Mouse (Mus musculus) embryonic facial prominence, embryonic 11.5 days (tissue): ENCODE results near the gene Sult1a1. TPM values are rescaled to one million over a fixed set of nuclear protein-coding genes. Genes with fewer than 3 reads are reported as not detected.

Source experiments
- ATAC-seq: fragments of 200-750 bp; cut with Nextera tagmentation; replicated peaks from 2 replicates; pipeline ENCODE4 v1.8.0; 2017; ENCODE audit warnings: low read depth; ENCODE audit not compliant: insufficient number of reproducible peaks, low FRiP score, low TSS enrichment
- DNase-seq: peaks from one replicate; pipeline ENCODE4 v3.0.0-alpha.2; 2015; ENCODE audit warnings: low spot score
- H3K27ac ChIP-seq: fragments of 300-500 bp; sonication (generic); replicated peaks from 2 replicates; pipeline ENCODE4 v1.5.1; 2014; ENCODE audit warnings: mild to moderate bottlenecking, low read depth, low read length, control low read depth
- H3K27me3 ChIP-seq: fragments of 300-500 bp; sonication (generic); 2 replicates; pipeline ENCODE4 v1.6.1; 2014; ENCODE audit warnings: mild to moderate bottlenecking, low read length, moderate library complexity, mixed read lengths; ENCODE audit not compliant: control insufficient read depth, insufficient read depth
- H3K36me3 ChIP-seq: fragments of 300-500 bp; sonication (generic); replicated peaks from 2 replicates; pipeline ENCODE4 v1.6.1; 2014; ENCODE audit warnings: low read depth, mild to moderate bottlenecking, low read length, moderate library complexity, mixed read lengths; ENCODE audit not compliant: control insufficient read depth, insufficient read depth
- H3K4me1 ChIP-seq: fragments of 300-500 bp; sonication (generic); 2 replicates; pipeline ENCODE4 v1.6.1; 2014; ENCODE audit warnings: low read length, mixed read lengths; ENCODE audit not compliant: control insufficient read depth, insufficient read depth
- H3K4me2 ChIP-seq: fragments of 300-500 bp; sonication (generic); 2 replicates; pipeline ENCODE4 v1.6.1; 2014; ENCODE audit warnings: low read depth, mild to moderate bottlenecking, control low read depth, low read length, moderate library complexity
- H3K4me3 ChIP-seq: fragments of 300-500 bp; sonication (generic); 2 replicates; pipeline ENCODE4 v1.5.1; 2014; ENCODE audit warnings: low read depth, low read length, control low read depth
- H3K9ac ChIP-seq: fragments of 300-500 bp; sonication (generic); replicated peaks from 2 replicates; pipeline ENCODE4 v1.6.1; 2014; ENCODE audit warnings: mild to moderate bottlenecking, control low read depth, low read length
- H3K9me3 ChIP-seq: fragments of 300-500 bp; sonication (generic); replicated peaks from 2 replicates; pipeline ENCODE4 v1.6.1; 2016; ENCODE audit warnings: mild to moderate bottlenecking, low read length, inconsistent platforms, mixed read lengths; ENCODE audit not compliant: control insufficient read depth
- WGBS: fragments of 180-500 bp; shearing (Covaris S2); extraction: QIAGEN DNeasy Blood & Tissue Kit; methylation state at CpG from one replicate; pipeline ENCODE4 v1.1.7; 2014; 5-methylcytosine and 5-hydroxymethylcytosine counted together
- polyA plus RNA-seq: library from polyadenylated mRNA; unstranded; fragments of >200 nt; fragmentation: Nextera tagmentation; extraction: Ambion mirVana; gene quantifications from 2 replicates; pipeline ENCODE4 v1.2.1, GENCODE M21; 2014

Gene Sult1a1
- polyA plus RNA-seq, 1 experiment from 2014 or later, result 0.15 TPM

GRCm38 (mm10) chr7:126710266-126710665 is 34.0 kb upstream of the Sult1a1 start:
- H3K4me3 ChIP-seq, result no peak overlapping the region
- DNase-seq (no peak), ATAC-seq (no peak)
- H3K27ac ChIP-seq, result no peak overlapping the region
- H3K4me1 ChIP-seq, result no peaks in the 10 kb centered on the region
- no peaks in the 10 kb centered on the region for H3K9me3 ChIP-seq
- 83% methylated on average over 3 of the region's 4 CpGs for WGBS
- H3K9ac ChIP-seq, result no peak overlapping the region
- H3K4me2 ChIP-seq, result no peak overlapping the region
- H3K27me3 ChIP-seq, result no peaks in the 10 kb centered on the region
- no peaks in the 10 kb centered on the region for H3K36me3 ChIP-seq

GRCm38 (mm10) chr7:126708175-126708952 is 32.1 kb upstream of the Sult1a1 start:
- no peak overlapping the region for H3K4me2 ChIP-seq
- WGBS, result 87% methylated on average over 10 of the region's 10 CpGs
- no peak for ATAC-seq

GRCm38 (mm10) chr7:126707442-126708174 is 31.4 kb upstream of the Sult1a1 start, which contains the start of gene Coro1a:
Gene Coro1a (minus strand): TSS chr7:126707787.
- Histone ChIP-seq H3K9me3 (no peaks in the 10 kb centered on the region), H3K4me2 (no peak within 1 kb of the TSS), H3K4me1 (0 out of 2 replicates have a peak, but pooled peaks cover 6% of the 10 kb centered on the region), H3K9ac (no peak within 1 kb of the TSS), H3K4me3 (no peak within 1 kb of the TSS), H3K27me3 (peaks cover 2% of the 10 kb centered on the region; the same call in 1 of the 2 replicates), H3K36me3 (no peaks in the 10 kb centered on the region), H3K27ac (no peak within 1 kb of the TSS)
- DNase-seq (no peak), ATAC-seq (no peak)
- WGBS, result 89% methylated on average over 19 of the region's 19 CpGs

More at GRCm38 (mm10) chr7:126708175-126708952, 32.1 kb upstream of the Sult1a1 start:
- Histone ChIP-seq H3K9ac (no peak overlapping the region), H3K9me3 (no peaks in the 10 kb centered on the region), H3K4me3 (no peak overlapping the region), H3K36me3 (no peaks in the 10 kb centered on the region), H3K4me1 (0 out of 2 replicates have a peak, but pooled peaks cover 6% of the 10 kb centered on the region), H3K27ac (no peak overlapping the region), H3K27me3 (peaks cover 2% of the 10 kb centered on the region; the same call in 1 of the 2 replicates)
- no peak for DNase-seq

- H3K9me3 ChIP-seq, result no peaks in the 10 kb centered on the region
- 2% methylated on average over 39 of the region's 39 CpGs for WGBS
- H3K4me2 ChIP-seq, result peak overlapping the region; percentile 94
- peak; percentile 68 for ATAC-seq
- H3K4me3 ChIP-seq, result peak overlapping the region; percentile 52
- 0 out of 2 replicates have a peak, but pooled peaks cover 6% of the 10 kb centered on the region for H3K4me1 ChIP-seq
- DNase-seq, result peak; percentile 83
- peak overlapping the region; percentile 65 for H3K9ac ChIP-seq
- no peaks in the 10 kb centered on the region for H3K36me3 ChIP-seq
- no peak overlapping the region for H3K27ac ChIP-seq
- peaks cover 2% of the 10 kb centered on the region; the same call in 1 of the 2 replicates for H3K27me3 ChIP-seq
These were observed 28.1 kb upstream of the Sult1a1 start for GRCm38 (mm10) chr7:126704121-126704980.

- H3K9me3 ChIP-seq, result no peaks in the 10 kb centered on the region
- 0 out of 2 replicates have a peak overlapping the region, but pooled peaks have one; percentile 2 for H3K27ac ChIP-seq
- peak overlapping the region; percentile 52 for H3K4me3 ChIP-seq
- 19% methylated on average over 7 of the region's 7 CpGs for WGBS
- H3K27me3 ChIP-seq, result peaks cover 2% of the 10 kb centered on the region; the same call in 1 of the 2 replicates
- no peak overlapping the region for H3K9ac ChIP-seq
- H3K4me2 ChIP-seq, result peak overlapping the region; percentile 94
- ATAC-seq, result no peak
- no peaks in the 10 kb centered on the region for H3K36me3 ChIP-seq
- no peak for DNase-seq
- H3K4me1 ChIP-seq, result 0 out of 2 replicates have a peak, but pooled peaks cover 6% of the 10 kb centered on the region
These were observed 27.5 kb upstream of the Sult1a1 start for GRCm38 (mm10) chr7:126703757-126704077.

- Histone ChIP-seq H3K27ac (peak overlapping the region; percentile 2; the same call in 1 of the 2 replicates), H3K36me3 (no peaks in the 10 kb centered on the region), H3K9ac (no peak overlapping the region), H3K27me3 (peaks cover 2% of the 10 kb centered on the region; the same call in 1 of the 2 replicates), H3K4me1 (0 out of 2 replicates have a peak, but pooled peaks cover 6% of the 10 kb centered on the region), H3K4me2 (peak overlapping the region; percentile 94), H3K4me3 (peak overlapping the region; percentile 52), H3K9me3 (no peaks in the 10 kb centered on the region)
- DNase-seq (no peak), ATAC-seq (no peak)
- 80% methylated on average over 12 of the region's 12 CpGs for WGBS
These were observed 26.9 kb upstream of the Sult1a1 start for GRCm38 (mm10) chr7:126702861-126703756.

- Histone ChIP-seq H3K4me1 (0 out of 2 replicates have a peak, but pooled peaks cover 6% of the 10 kb centered on the region), H3K27me3 (peaks cover 2% of the 10 kb centered on the region; the same call in 1 of the 2 replicates), H3K4me3 (no peak overlapping the region), H3K4me2 (no peak overlapping the region; the same call in 1 of the 2 replicates), H3K9ac (no peak overlapping the region), H3K27ac (no peak overlapping the region), H3K36me3 (no peaks in the 10 kb centered on the region), H3K9me3 (no peaks in the 10 kb centered on the region)
- DNase-seq, result no peak
- WGBS, result 81% methylated on average over 6 of the region's 6 CpGs
- ATAC-seq, result no peak
These were observed 26.1 kb upstream of the Sult1a1 start for GRCm38 (mm10) chr7:126702358-126702757.
